7 mouse cellular contexts compared by ENCODE assay signal in genomic region chr15:62106518-62106975, GRCm38 (mm10).
DNase-seq lines count a peak whose midpoint lies in the region; ATAC-seq and TF ChIP-seq lines count a peak whose summit lies in the region.

No protein-coding gene starts in this region.

- ATAC-seq in embryonic facial prominence, embryonic 11.5 days (replicated peaks; ENCODE audit: insufficient number of reproducible peaks, low FRiP score, low TSS enrichment, low read depth): peak; percentile 66
- peak; percentile 83 for ATAC-seq in limb, embryonic 13.5 days (ENCODE audit: low FRiP score, low read depth)
- peak; percentile 75 for ATAC-seq in midbrain, embryonic 14.5 days (ENCODE audit: low FRiP score, low TSS enrichment)

- no peak overlapping the region for H3K9ac ChIP-seq in embryonic facial prominence, embryonic 11.5 days (replicated peaks; ENCODE audit: low read length)
- H3K9ac ChIP-seq in heart, adult 2 months (ENCODE audit: low read depth, low read length): no peak overlapping the region
- H3K9ac ChIP-seq in limb, embryonic 13.5 days: no peak overlapping the region
- no peak overlapping the region for H3K9ac ChIP-seq in midbrain, embryonic 14.5 days (replicated peaks; ENCODE audit: low read length)

- no peak overlapping the region for H3K27ac ChIP-seq in embryonic facial prominence, embryonic 11.5 days (replicated peaks; ENCODE audit: low read depth, low read length)
- peak overlapping the region; percentile 33 for H3K27ac ChIP-seq in heart, adult 2 months
- no peak overlapping the region for H3K27ac ChIP-seq in limb, embryonic 13.5 days
- no peak overlapping the region for H3K27ac ChIP-seq in midbrain, embryonic 14.5 days (replicated peaks; ENCODE audit: low read depth, low read length)
- H3K27ac ChIP-seq in small intestine, adult 2 months (ENCODE audit: insufficient read depth, low read depth, low read length): no peak overlapping the region

- H3K9me3 ChIP-seq in embryonic facial prominence, embryonic 11.5 days (replicated peaks; ENCODE audit: control insufficient read depth, low read length): no peaks in the 10 kb centered on the region
- no peaks in the 10 kb centered on the region; the same call in 1 of the 2 replicates for H3K9me3 ChIP-seq in limb, embryonic 13.5 days
- H3K9me3 ChIP-seq in midbrain, embryonic 14.5 days (ENCODE audit: control insufficient read depth, low read length): no peaks in the 10 kb centered on the region

- WGBS in embryonic facial prominence, embryonic 11.5 days: 27% methylated on average over 5 of the region's 5 CpGs
- WGBS in heart, adult 2 months: 11% methylated on average over 5 of the region's 5 CpGs
- WGBS in limb, embryonic 13.5 days: 20% methylated on average over 5 of the region's 5 CpGs
- WGBS in midbrain, embryonic 14.5 days: 2% methylated on average over 5 of the region's 5 CpGs
- 27% methylated on average over 5 of the region's 5 CpGs for WGBS in small intestine, adult 2 months

- peak; percentile 71 for TF ChIP-seq CTCF in heart, adult 2 months (IDR thresholded peaks at IDR 0.05)
- TF ChIP-seq CTCF in small intestine, adult 2 months (IDR thresholded peaks at IDR 0.05; ENCODE audit: extremely low read depth, insufficient read length, insufficient replicate concordance, low read depth, low read length): 0 out of 2 replicates have a peak, but pooled peaks have one; percentile 14

- no peaks in the 10 kb centered on the region for H3K79me2 ChIP-seq in heart, adult 2 months (replicated peaks; ENCODE audit: control insufficient read depth, insufficient read depth, low read length)

- H3K4me2 ChIP-seq in embryonic facial prominence, embryonic 11.5 days (ENCODE audit: low read depth, low read length): no peak overlapping the region
- no peak overlapping the region for H3K4me2 ChIP-seq in limb, embryonic 13.5 days (replicated peaks)
- H3K4me2 ChIP-seq in midbrain, embryonic 14.5 days (ENCODE audit: low read length): no peak overlapping the region

- 0 out of 2 replicates have a peak, but pooled peaks have one; percentile 49 for TF ChIP-seq EP300 in heart, adult 2 months (IDR thresholded peaks at IDR 0.05; ENCODE audit: insufficient read depth, low read depth, low read length)

- no peaks in the 10 kb centered on the region for H3K36me3 ChIP-seq in embryonic facial prominence, embryonic 11.5 days (replicated peaks; ENCODE audit: control insufficient read depth, insufficient read depth, low read depth, low read length)
- 0 out of 2 replicates have a peak, but pooled peaks cover 3% of the 10 kb centered on the region for H3K36me3 ChIP-seq in heart, adult 2 months (ENCODE audit: control insufficient read depth, insufficient read depth, low read length)
- H3K36me3 ChIP-seq in limb, embryonic 13.5 days: 0 out of 2 replicates have a peak, but pooled peaks cover 3% of the 10 kb centered on the region
- H3K36me3 ChIP-seq in midbrain, embryonic 14.5 days (ENCODE audit: control insufficient read depth, insufficient read depth, low read length): no peaks in the 10 kb centered on the region
- no peaks in the 10 kb centered on the region for H3K36me3 ChIP-seq in small intestine, adult 2 months (ENCODE audit: control insufficient read depth, insufficient read depth, low read length)

- H3K27me3 ChIP-seq in embryonic facial prominence, embryonic 11.5 days (ENCODE audit: control insufficient read depth, insufficient read depth, low read length): no peaks in the 10 kb centered on the region
- H3K27me3 ChIP-seq in heart, adult 2 months (ENCODE audit: control insufficient read depth, insufficient read depth, low read length): no peaks in the 10 kb centered on the region
- no peaks in the 10 kb centered on the region; the same call in 1 of the 2 replicates for H3K27me3 ChIP-seq in limb, embryonic 13.5 days
- H3K27me3 ChIP-seq in midbrain, embryonic 14.5 days (ENCODE audit: control insufficient read depth, insufficient read depth, low read length): no peaks in the 10 kb centered on the region; the same call in 1 of the 2 replicates
- no peaks in the 10 kb centered on the region for H3K27me3 ChIP-seq in small intestine, adult 2 months (ENCODE audit: control insufficient read depth, insufficient read depth, low read length)

- intact Hi-C loops in heart, adult 2 months (cut with DNase I): no loop called here

- DNase-seq in adrenal gland, postnatal 14 days: peak; percentile 92
- peak; percentile 67 for DNase-seq in embryonic facial prominence, embryonic 11.5 days (ENCODE audit: low spot score)
- DNase-seq in heart, adult 2 months: peak; percentile 86 to 90
- peak; percentile 91 for DNase-seq in kidney, adult 8-10 months
- DNase-seq in midbrain, embryonic 14.5 days: peak; percentile 89

- no peak overlapping the region for H3K4me3 ChIP-seq in embryonic facial prominence, embryonic 11.5 days (ENCODE audit: low read depth, low read length)
- no peak overlapping the region for H3K4me3 ChIP-seq in heart, adult 2 months
- no peak overlapping the region for H3K4me3 ChIP-seq in limb, embryonic 13.5 days
- no peak overlapping the region for H3K4me3 ChIP-seq in midbrain, embryonic 14.5 days (replicated peaks; ENCODE audit: low read depth, low read length)
- no peak overlapping the region for H3K4me3 ChIP-seq in small intestine, adult 2 months (ENCODE audit: low read depth, low read length)

- peaks cover 4% of the 10 kb centered on the region; the same call in 1 of the 2 replicates for H3K4me1 ChIP-seq in embryonic facial prominence, embryonic 11.5 days (ENCODE audit: control insufficient read depth, insufficient read depth, low read length)
- peaks cover 3% of the 10 kb centered on the region for H3K4me1 ChIP-seq in heart, adult 2 months (ENCODE audit: control insufficient read depth, insufficient read depth, low read length)
- H3K4me1 ChIP-seq in limb, embryonic 13.5 days: peaks cover 14% of the 10 kb centered on the region
- 0 out of 2 replicates have a peak, but pooled peaks cover 5% of the 10 kb centered on the region for H3K4me1 ChIP-seq in midbrain, embryonic 14.5 days (ENCODE audit: control insufficient read depth, insufficient read depth, low read length)
- H3K4me1 ChIP-seq in small intestine, adult 2 months (ENCODE audit: control insufficient read depth, insufficient read depth, insufficient read length, low read length): peaks cover 7% of the 10 kb centered on the region

- TF ChIP-seq POLR2A in heart, adult 2 months (IDR thresholded peaks at IDR 0.05; ENCODE audit: insufficient read depth, low read depth, low read length): no peak
- no peak for TF ChIP-seq POLR2A in small intestine, adult 2 months (IDR thresholded peaks at IDR 0.05; ENCODE audit: low read depth, low read length)
